Mouse (Mus musculus): Measurements from ENCODE around the gene Dmrta1. TPM values are rescaled to one million over a fixed set of nuclear protein-coding genes. Genes with fewer than 3 reads are reported as not detected.
"Not testable (repeated sequence)": the region's sequence is repeated elsewhere in the genome, so short reads cannot be mapped to it uniquely, and the experiment has no call there.

The Dmrta1 gene
- polyA plus RNA-seq (2017; shearing (Covaris generic)): not detected

DNA sequence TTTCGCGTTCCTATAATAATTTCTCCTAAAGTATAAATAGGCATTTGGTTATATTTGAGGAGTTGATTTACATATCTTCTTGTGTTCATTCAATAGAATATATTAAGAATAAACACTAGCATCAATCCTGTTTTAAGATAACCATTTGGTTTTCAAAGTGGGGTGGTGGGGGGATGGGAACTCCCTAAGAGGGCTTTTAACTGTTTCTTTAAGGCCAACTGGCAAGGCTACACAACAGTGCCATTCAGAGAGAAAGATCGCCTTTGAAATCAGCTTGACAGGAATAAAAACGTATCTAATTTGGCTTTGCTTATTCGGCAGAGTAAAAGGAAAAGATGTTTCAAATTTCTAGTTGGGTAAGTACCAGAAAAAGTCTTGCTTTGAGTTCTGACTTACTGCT lies at the start of gene Dmrta1:
Gene Dmrta1 (plus strand): TSS at position 242 of the 400 bp plus-strand sequence.
- no peak for ATAC-seq

DNA sequence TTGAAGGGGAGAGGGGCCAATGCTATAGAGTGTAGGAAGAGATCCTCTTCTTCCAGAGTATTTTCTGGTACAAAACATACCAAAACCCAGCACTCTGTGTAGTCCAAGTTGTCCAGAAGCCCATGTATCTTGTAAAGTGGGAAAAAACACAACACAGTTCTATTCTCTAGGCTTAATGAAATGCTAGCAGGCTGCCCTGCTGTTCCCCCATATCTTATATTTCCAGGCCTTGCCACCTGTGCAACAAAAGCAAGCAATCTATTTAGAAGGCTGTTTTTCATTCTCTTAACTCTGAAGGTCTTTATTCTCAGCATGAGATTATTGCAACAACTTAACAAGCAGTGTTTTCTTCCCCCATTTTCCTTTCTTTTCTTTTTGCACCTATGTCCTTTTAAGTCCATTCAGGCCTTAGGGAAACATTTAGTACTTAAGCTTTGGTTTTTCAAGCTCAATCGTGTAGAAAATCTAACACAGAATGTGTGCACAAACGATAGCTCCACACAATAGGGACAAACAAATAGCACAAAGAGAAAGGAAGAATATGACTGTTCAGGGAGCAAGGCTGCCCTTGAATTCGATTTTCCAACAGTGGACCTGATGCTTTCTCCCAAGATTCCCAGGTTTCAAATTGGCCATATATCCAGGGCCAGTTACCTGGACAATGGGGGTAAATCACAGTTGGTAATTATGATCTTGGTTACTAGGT lies 48.7 kb upstream of the Dmrta1 start:
- no peak for ATAC-seq

DNA sequence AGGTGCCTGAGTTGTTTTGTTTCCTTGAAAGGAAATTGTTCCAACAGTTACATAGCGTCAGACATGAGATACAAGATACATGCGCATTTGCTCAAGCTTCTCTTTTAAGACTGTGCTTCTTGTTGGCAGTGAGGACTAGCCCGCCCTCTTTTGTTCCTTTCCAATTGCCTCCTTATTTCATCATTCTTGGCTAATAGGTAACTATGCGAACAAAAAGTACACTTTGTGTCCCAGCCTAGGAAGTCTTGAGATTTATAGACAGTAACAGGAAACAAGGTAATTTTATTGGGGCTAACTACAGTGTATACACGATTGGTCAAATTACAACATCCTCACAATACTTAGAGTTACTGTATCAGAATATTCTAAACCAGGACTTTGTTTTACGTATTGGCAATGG lies 47.7 kb upstream of the Dmrta1 start:
- no peak for ATAC-seq

DNA sequence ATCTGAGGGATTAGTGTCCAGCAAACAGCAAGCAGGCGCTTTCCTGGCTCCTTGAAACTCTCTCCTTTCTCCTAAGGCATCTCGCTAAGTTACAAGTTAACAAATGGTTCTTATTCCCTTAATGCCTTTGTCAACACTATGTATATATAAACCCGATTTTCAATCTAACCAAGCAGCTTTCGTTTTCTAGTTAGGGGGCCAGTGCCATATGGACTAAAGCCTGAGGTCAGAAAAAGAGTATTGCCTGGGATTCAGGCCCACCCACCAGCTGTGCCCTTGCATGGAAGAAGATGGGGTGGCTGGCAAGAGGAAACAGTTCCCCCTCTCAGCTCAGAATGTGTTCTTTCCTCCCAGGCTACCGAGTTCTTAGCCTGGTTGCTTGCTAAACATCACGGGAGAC lies 40.6 kb upstream of the Dmrta1 start:
- no peak for ATAC-seq

DNA sequence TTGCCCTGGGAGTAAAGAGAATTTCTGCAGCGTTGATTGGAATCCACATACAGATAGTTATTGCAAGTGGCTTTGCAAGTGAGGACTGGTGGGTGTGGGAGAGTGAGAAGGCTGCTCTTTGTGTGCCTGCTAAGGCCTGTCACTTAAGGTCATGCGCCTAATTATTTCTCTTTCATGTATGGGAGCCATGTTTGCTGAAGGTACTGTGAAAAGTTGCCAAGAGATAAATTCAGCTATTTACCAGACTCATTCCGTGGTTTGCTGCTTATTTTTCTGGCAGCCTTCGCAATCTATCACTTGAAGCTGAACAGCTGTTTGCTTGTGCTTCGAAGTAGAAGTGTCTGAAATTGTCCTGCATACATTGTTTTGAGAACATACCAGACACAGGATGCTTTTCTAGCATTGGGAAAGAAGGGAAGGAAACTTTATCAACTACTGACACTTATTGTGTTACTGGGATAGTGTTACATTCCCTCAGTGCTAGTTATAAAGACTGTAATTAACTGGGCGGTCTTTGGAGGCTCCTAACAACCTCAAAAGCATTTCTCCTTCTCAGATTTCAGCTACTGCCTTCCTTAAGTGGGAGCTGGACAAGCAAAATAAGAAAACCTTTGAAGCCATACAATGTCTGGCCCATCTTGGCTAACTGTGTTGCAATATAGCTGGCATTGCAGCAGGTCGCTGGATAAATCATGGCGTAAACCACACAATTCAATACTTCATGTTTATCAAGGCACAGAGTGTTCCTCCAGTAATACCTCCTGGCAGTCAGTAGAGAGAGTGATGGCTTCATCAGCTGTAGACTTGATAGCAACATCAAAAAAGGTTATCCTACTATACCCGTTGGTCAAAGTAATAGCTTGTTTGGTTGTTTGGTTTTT lies 34.8 kb upstream of the Dmrta1 start:
- no peak for ATAC-seq

DNA sequence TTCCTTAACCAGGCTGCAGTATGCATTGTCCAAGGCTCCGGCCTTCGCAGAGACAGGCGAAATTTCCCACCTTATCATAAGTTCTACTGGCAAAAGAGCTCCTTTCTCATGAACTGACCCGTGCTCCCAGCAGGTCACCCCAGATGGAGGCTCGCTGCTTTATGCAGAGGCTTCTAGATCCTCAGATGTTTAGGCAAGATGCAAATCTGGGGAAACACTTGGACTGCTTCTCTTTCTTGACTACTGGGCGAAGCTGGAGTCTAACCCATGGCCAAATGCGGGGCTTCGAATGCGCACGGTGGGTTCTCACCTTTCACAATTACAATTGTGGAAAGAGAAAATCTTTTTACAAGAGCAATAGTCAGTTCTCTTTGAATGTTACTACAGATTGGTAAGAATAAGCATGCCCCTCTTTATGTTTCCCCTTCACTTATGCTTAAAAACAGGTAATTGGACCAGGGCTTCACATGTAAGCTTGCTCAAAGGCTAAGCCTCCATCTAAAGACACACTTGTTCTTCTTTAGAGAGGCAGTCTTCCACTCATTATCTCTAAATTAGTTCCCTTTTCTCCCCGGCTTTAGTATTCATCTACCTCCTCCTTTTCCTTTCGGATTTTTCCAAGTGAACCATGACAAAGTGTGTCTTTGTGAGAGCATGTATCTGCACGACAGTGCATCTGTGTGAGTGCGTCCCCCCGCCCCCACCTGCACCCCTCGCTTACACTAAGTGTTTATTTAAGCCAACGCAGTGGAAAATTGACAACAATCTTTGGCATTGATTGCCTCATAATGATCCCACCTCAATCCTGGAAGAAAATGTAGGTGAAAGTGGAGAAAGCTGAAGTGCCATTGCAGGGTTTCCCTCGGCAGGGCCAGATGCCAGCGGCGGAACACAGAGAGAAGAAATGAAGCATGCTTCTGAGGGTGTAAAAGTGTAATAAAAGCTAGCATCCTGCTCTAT lies 28.6 kb upstream of the Dmrta1 start:
- ATAC-seq: no peak

DNA sequence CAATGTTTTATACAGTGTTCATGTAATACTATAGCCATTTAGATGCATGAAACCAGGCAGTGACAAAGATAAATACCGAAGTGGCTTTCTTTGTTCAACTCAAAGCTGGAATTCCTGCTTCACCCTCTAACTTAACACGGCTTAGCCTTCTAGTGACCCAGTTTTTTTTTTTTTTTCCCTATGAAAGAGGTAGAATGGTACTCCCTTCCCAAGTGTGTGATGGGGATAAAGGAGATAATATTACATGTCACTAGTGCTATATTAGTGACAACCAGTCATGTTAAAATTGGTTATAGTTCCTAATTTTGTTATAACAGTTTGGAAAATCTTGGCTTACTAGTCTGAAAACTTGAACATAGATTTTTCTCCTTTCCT lies 27.9 kb upstream of the Dmrta1 start:
- ATAC-seq: no peak

DNA sequence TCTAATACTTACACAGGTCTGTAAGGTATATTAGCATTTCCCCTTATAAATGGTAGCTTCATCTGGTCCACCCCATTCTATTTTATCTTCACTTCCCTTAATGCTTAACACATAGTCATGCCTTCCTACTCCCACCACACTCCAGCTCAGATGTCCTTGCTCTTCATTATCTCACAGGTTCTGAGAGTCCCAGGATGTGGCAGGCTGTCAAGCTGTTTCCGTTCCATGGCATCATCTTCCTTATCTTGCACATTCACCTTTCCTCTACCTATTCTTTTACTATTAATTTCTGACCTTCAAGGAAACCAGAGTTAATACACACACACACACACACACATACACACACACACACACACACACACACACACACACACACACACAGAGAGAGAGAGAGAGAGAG lies 27.5 kb upstream of the Dmrta1 start:
- ATAC-seq: no peak

DNA sequence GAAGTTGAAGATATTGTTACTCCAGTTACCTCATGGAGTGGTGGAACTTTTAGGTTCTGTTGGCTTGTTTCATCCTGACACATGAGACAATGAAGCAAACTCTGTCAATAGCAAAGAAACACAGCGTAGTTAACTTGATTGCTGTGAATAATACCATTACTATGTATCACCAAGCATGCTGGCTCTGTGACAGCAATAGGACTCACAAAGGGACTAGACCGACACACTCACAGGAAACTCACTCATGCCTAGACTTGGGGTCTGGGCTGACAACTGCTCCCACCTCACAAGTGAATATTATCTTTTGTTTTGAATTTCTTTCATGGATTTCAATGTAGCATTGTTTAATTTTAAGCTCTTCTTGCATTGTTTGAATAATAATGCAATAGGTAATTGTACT lies 15.8 kb upstream of the Dmrta1 start:
- ATAC-seq: no peak

DNA sequence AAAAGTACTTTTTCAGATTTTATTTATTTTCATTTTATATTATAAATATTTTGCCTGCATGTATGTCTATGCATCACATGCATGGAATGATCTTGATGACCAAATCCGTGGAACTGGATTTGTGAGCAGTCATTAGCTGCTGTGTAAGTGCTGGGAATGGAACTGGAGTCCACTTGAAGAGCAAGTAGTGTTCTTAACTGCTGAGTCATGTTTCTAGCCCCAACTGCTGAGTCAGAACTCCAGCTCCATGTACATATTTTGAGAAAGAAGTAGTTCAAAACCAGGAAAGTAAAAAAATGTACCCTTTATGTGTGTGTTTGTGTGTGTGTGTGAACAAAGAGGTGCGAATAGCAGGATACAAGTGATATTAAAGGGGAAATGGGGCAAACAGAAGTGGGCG lies 4.5 kb upstream of the Dmrta1 start:
- ATAC-seq: no peak

DNA sequence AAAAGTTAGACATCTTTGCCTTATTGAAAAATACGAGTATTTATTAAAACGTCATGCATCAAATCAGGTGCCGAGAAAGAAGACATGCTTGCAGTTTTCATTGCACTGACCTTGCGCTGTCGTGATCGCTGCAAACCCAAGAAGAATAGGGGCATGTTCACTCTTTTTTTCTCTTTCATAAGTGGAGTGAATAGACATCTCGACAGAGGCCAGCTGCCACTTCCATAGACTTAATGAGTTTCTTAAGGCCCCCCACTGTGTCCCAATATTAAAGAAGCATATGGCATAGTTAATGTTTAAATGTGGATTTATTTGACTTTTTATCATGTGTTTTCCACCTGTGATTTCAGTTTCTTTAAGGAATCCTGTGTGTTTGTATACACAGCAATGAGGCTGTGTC lies 1.3 kb upstream of the Dmrta1 start:
- ATAC-seq: no peak

DNA sequence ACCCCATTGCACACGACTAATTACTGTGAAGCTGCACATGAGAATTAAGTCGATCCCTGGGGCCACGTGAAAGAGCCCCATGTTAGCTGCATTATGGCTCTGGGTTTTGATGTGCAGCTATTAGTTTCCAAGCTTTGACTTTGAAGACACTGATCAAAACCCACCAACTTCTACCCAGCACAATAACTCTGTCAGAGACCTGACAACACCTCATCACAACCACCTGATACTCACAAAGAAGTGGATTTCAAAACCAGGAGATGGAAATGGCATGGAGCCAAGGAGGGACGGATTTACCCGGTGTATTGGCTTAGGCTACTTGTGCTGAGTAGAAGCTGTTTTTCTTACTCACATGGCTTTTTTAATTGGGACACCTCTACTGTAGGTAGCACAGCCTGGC lies 523 bp upstream of the Dmrta1 start:
- no peak for ATAC-seq

DNA sequence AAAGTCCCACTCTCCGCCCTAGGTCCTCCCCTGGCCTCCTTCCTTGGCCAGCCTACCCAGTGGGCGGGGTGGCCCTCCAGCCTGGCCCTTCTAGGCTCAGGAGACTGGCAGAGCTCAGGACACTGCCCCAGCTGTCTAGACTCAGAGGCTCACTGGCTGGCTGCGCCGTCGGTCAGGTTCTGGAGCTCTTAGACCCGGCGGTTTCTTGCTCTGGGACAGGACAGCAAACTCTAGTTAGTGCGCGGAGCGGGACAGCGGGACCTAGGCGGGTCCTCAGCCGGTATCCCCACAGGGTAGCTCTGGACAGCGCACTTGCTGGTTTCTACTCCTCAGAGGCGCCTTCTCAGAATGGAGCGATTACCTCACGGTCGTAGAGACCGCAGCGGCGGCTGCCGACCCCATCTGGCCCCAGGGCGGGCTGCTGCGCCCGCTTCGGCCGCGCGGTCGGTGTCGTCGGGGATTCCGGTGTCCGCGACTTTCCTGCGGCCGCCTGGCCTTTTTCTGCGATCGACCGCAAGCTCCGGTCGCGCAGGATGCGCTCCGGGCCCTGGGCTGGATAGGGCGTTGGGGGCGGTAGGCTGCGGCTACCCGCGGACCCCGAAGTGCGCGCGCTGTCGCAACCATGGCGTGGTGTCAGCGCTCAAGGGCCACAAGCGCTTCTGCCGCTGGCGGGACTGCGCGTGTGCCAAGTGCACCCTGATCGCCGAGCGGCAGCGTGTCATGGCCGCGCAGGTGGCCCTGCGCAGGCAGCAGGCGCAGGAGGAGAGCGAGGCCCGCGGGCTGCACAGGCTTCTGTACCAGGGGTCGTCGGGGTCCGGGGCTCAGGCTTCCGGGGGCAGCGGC lies 8.9 kb downstream of the Dmrta1 start:
- no peak for ATAC-seq

DNA sequence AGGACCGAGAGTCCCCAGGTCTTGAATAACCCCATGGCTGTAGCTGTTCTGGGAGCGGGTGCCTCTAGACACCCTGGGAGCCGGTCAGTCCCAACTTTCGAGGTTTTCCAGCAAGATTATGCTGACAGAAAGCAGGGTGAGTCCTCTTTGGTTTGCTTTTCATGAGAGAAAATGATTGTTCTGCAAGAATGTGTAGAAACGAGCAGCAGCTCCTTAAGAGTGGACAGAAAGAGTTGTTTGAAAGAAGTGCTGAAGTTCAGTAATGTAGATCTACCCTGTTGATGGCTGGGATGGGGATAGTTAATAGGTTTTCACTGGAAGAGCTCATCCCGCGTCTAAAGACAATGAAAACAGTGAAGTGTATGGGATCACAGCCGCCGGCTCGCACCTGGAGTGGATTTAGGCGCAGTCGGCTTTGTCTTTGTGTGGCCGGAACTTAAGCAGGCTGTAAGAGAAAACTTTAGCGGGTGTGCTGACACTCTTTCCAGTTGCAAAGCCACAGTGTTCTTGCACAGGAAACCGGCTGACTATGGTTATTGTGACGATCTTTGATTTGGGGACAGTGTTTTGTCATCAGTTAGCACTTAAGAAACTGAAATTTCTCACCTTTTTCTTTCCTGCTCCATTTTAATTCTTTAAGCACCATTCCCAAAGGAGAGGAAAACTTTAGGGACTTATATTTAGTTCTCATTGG lies 9.7 kb downstream of the Dmrta1 start:
- no peak for ATAC-seq

DNA sequence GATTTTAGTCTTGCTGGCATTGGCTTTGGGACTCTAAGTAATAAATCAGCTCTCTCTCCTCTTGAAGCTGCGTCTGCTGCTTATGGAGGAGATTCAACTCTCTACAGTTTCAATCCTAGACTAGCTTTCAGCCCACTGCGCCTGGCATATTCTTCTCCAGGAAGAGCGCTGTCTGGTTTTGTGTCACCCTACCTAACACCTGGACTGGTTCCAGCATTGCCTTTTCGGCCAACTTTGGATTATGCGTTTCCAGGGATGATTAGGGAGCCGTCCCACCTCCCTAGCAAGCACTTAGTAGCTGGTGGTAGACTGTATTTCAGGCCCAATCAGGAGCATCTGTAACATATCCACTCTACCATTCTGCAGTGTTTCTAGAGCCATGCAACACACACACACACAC lies 12.7 kb downstream of the Dmrta1 start:
- ATAC-seq: no peak

DNA sequence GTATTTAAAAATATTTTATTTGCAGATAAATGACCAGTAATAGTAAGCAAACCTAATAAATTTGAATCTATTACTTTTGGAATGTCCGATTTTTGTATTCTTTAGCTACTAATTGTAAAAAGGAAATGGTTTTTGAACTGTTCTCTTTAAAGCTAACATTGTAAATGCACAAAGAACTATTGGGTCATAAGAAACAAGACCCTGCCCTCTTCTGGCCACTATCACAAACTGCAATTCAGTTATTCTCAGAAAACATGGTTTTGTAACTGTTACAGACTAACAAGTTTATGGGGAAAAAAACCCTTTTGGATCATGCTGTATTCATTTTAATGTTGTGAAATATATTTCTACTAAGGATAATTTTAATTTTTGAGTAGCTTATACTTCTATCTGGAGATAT lies 13.5 kb downstream of the Dmrta1 start:
- ATAC-seq: peak; percentile 84

DNA sequence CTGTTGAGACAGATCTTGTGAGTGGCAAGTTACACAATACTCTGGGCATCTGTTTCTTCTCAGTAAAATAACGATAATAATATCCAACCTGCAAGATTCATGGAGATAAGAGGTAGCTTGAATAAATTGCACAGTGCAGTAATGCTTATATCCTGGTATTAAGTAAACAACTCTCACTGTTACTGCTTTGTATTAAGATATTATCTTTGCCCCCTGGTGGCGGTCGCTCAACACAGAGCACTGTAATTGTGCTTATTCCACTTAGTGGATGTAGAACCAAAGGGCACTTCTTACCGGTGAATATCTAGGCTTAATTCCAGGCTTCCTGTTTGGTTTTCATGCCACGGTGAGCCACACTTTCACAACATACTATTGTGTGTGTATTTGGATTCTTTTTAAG lies 16.4 kb downstream of the Dmrta1 start:
- no peak for ATAC-seq

DNA sequence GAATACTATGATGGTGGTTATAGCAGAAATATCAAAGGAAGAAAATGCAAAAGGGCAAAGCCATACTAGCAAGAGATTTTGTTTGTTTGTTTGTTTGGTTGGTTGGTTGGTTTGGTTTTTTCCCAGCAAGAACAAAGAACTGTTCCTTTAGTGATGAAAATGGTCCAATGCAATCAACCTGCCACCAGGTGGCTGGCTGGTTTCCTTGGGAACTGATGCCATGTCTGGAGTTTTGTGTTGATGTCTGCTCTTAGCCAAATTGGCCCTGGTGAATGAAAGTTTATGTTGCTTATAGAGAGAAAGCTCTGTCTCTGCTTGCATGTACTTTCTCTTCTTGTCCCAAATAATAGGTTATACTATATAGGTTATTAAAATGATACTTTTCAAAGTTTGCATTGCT lies 18.7 kb downstream of the Dmrta1 start:
- ATAC-seq: no peak

DNA sequence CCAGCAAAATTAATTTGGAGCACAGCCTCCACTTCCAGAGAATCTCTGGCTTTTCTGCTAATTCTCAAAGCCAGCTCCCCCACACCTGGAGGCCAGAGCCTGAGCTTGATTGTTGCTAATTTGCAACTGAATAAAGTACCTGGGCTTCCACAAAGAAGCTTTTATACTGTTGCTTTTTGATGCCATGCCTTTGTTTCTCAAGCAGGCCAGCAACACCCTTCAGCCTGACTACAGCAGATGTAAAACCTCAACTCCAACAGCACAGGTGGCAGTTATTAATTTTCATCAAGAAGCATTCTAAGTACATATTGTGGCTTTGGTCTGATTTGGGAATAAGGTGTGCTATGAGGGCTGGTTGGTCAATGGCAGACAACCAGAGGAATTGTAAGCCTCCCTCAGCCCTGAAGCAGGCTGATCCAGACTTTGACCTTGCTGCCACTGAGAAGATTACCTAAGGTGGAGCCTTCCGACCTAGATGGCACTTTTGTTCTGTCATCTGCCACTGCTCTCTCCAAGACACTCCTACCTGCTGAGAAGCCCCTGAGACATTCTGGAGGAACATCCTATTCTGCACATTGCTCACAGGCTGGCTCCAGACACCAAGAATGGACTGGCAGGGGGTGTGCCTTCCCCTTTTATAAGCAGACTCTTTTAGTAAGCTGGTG lies 44.4 kb downstream of the Dmrta1 start:
- not testable (repeated sequence) for ATAC-seq

Measured in CD4-positive, CD25-positive, alpha-beta regulatory T cell, adult 4 months (primary cell).